Mouse (Mus musculus): ENCODE data around the gene Sh2d6. TPM values are rescaled to one million over a fixed set of nuclear protein-coding genes. Genes with fewer than 3 reads are reported as not detected.

The Sh2d6 gene
- polyA plus RNA-seq, 1 experiment from 2014 or later: 0.49 TPM

GRCm38 (mm10) chr6:72476836-72477235 is 44.7 kb downstream of the Sh2d6 start:
- ATAC-seq (ENCODE audit: insufficient number of reproducible peaks, low FRiP score, low TSS enrichment, low read depth): no peak
- WGBS: 90% methylated on average over 5 of the region's 5 CpGs
- Histone ChIP-seq H3K4me1 (peaks cover 11% of the 10 kb centered on the region), H3K9ac (no peak overlapping the region), H3K4me2 (replicated peaks) (no peak overlapping the region), H3K27ac (replicated peaks) (no peak overlapping the region), H3K27me3 (no peaks in the 10 kb centered on the region), H3K9me3 (replicated peaks) (no peaks in the 10 kb centered on the region), H3K4me3 (replicated peaks) (no peak overlapping the region), H3K36me3 (no peaks in the 10 kb centered on the region)

GRCm38 (mm10) chr6:72475221-72475985 is 46.1 kb downstream of the Sh2d6 start:
- no peak for ATAC-seq (ENCODE audit: insufficient number of reproducible peaks, low FRiP score, low TSS enrichment, low read depth)
- WGBS: 69% methylated on average over 4 of the region's 4 CpGs

GRCm38 (mm10) chr6:72473264-72474041 is 48.1 kb downstream of the Sh2d6 start:
- H3K36me3 ChIP-seq: no peaks in the 10 kb centered on the region
- peak overlapping the region; percentile 53 for H3K27ac ChIP-seq (replicated peaks)
- H3K4me2 ChIP-seq (replicated peaks): no peak overlapping the region
- H3K4me1 ChIP-seq: peaks cover 11% of the 10 kb centered on the region
- 45% methylated on average over 14 of the region's 14 CpGs for WGBS
- no peaks in the 10 kb centered on the region for H3K27me3 ChIP-seq
- no peak overlapping the region for H3K9ac ChIP-seq
- ATAC-seq (ENCODE audit: insufficient number of reproducible peaks, low FRiP score, low TSS enrichment, low read depth): peak; percentile 79
- H3K4me3 ChIP-seq (replicated peaks): no peak overlapping the region
- H3K9me3 ChIP-seq (replicated peaks): no peaks in the 10 kb centered on the region

More at GRCm38 (mm10) chr6:72475221-72475985, 46.1 kb downstream of the Sh2d6 start:
- Histone ChIP-seq H3K27ac (replicated peaks) (no peak overlapping the region), H3K9ac (no peak overlapping the region), H3K4me2 (replicated peaks) (no peak overlapping the region), H3K27me3 (no peaks in the 10 kb centered on the region), H3K4me1 (peaks cover 11% of the 10 kb centered on the region), H3K36me3 (no peaks in the 10 kb centered on the region), H3K9me3 (replicated peaks) (no peaks in the 10 kb centered on the region), H3K4me3 (replicated peaks) (no peak overlapping the region)

- no peak overlapping the region for H3K4me2 ChIP-seq (replicated peaks)
- no peaks in the 10 kb centered on the region for H3K9me3 ChIP-seq (replicated peaks)
- H3K4me1 ChIP-seq: no peaks in the 10 kb centered on the region
- no peak overlapping the region for H3K27ac ChIP-seq (replicated peaks)
- no peak overlapping the region for H3K4me3 ChIP-seq (replicated peaks)
- 57% methylated on average over 4 of the region's 4 CpGs for WGBS
- ATAC-seq (ENCODE audit: insufficient number of reproducible peaks, low FRiP score, low TSS enrichment, low read depth): no peak
- H3K9ac ChIP-seq: no peak overlapping the region
- H3K27me3 ChIP-seq: no peaks in the 10 kb centered on the region
- no peaks in the 10 kb centered on the region for H3K36me3 ChIP-seq
These were observed 55.3 kb downstream of the Sh2d6 start for GRCm38 (mm10) chr6:72466171-72466570.

GRCm38 (mm10) chr6:72465361-72466157 is 55.9 kb downstream of the Sh2d6 start:
- no peak overlapping the region for H3K4me2 ChIP-seq (replicated peaks)

More at GRCm38 (mm10) chr6:72465361-72466157, 55.9 kb downstream of the Sh2d6 start:
- Histone ChIP-seq H3K9ac (no peak overlapping the region), H3K4me3 (replicated peaks) (no peak overlapping the region), H3K27ac (replicated peaks) (no peak overlapping the region), H3K4me1 (no peaks in the 10 kb centered on the region; the same call in 1 of the 2 replicates), H3K27me3 (no peaks in the 10 kb centered on the region), H3K36me3 (no peaks in the 10 kb centered on the region), H3K9me3 (replicated peaks) (no peaks in the 10 kb centered on the region)
- WGBS: 60% methylated on average over 8 of the region's 8 CpGs
- ATAC-seq (ENCODE audit: insufficient number of reproducible peaks, low FRiP score, low TSS enrichment, low read depth): no peak

Other genes starting within 250 kb of the Sh2d6 start
- gene Sftpb, start 217.1 kb downstream of the Sh2d6 start, polyA plus RNA-seq (2015; fragmentation: Nextera tagmentation; extraction: Ambion mirVana): not detected in 2 replicates
- gene Usp39, start 176.5 kb downstream of the Sh2d6 start, polyA plus RNA-seq (2015; fragmentation: Nextera tagmentation; extraction: Ambion mirVana): 39.4 and 39.5 TPM in 2 replicates
- 33.0 and 36.0 TPM in 2 replicates for gene 0610030E20Rik, start 174.4 kb downstream of the Sh2d6 start, polyA plus RNA-seq (2015; fragmentation: Nextera tagmentation; extraction: Ambion mirVana)
- gene Tmem150a, start 166.3 kb downstream of the Sh2d6 start, polyA plus RNA-seq (2015; fragmentation: Nextera tagmentation; extraction: Ambion mirVana): 14.7 and 15.2 TPM in 2 replicates
- gene Rnf181, start 154.8 kb downstream of the Sh2d6 start, polyA plus RNA-seq (2015; fragmentation: Nextera tagmentation; extraction: Ambion mirVana): 106 and 120 TPM in 2 replicates
- 27.9 and 29.0 TPM in 2 replicates for gene Vamp5, start 141.2 kb downstream of the Sh2d6 start, polyA plus RNA-seq (2015; fragmentation: Nextera tagmentation; extraction: Ambion mirVana)
- 177 and 183 TPM in 2 replicates for gene Vamp8, start 131.0 kb downstream of the Sh2d6 start, polyA plus RNA-seq (2015; fragmentation: Nextera tagmentation; extraction: Ambion mirVana)
- gene Ggcx, start 107.4 kb downstream of the Sh2d6 start, polyA plus RNA-seq (2015; fragmentation: Nextera tagmentation; extraction: Ambion mirVana): 39.0 and 42.6 TPM in 2 replicates
- gene Mat2a, start 82.1 kb downstream of the Sh2d6 start, polyA plus RNA-seq (2015; fragmentation: Nextera tagmentation; extraction: Ambion mirVana): 294 and 307 TPM in 2 replicates
- gene Capg, start 22.7 kb upstream of the Sh2d6 start, polyA plus RNA-seq (2015; fragmentation: Nextera tagmentation; extraction: Ambion mirVana): 122 and 132 TPM in 2 replicates
- 18.8 and 23.9 TPM in 2 replicates for gene Elmod3, start 76.7 kb upstream of the Sh2d6 start, polyA plus RNA-seq (2015; fragmentation: Nextera tagmentation; extraction: Ambion mirVana)
- gene Retsat, start 76.8 kb upstream of the Sh2d6 start, polyA plus RNA-seq (2015; fragmentation: Nextera tagmentation; extraction: Ambion mirVana): 18.1 and 18.7 TPM in 2 replicates
- gene Tgoln1, start 95.3 kb upstream of the Sh2d6 start, polyA plus RNA-seq (2015; fragmentation: Nextera tagmentation; extraction: Ambion mirVana): 26.9 and 27.3 TPM in 2 replicates

Measured in embryonic facial prominence, embryonic 15.5 days (tissue).